Mouse (Mus musculus): ENCODE results near the gene Caln1.

Caln1 gene

GRCm38 (mm10) chr5:130702361-130702760 lies 333.1 kb downstream of the Caln1 start:
- peak; percentile 57 to 68 for DNase-seq

DNA sequence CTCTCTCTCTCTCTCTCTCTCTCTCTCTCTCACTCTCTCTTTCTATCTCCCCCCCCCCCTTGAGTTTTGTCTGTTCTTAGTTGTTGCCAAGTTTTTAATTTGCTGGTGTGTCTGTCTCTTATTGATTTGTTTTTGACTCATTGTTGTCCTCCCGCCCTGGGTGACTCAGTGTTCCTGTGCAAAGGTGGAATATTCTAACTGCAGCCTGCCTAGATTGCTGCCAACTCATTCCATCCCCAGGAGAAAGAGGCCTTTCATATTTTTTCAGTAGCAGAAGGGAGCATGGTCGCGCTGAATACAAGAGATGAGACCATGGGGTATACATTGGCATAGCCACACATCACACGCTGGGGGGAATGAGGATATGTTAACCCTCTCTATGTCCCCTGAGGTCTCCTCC lies 335.6 kb downstream of the Caln1 start:
- DNase-seq, result no peak

DNA sequence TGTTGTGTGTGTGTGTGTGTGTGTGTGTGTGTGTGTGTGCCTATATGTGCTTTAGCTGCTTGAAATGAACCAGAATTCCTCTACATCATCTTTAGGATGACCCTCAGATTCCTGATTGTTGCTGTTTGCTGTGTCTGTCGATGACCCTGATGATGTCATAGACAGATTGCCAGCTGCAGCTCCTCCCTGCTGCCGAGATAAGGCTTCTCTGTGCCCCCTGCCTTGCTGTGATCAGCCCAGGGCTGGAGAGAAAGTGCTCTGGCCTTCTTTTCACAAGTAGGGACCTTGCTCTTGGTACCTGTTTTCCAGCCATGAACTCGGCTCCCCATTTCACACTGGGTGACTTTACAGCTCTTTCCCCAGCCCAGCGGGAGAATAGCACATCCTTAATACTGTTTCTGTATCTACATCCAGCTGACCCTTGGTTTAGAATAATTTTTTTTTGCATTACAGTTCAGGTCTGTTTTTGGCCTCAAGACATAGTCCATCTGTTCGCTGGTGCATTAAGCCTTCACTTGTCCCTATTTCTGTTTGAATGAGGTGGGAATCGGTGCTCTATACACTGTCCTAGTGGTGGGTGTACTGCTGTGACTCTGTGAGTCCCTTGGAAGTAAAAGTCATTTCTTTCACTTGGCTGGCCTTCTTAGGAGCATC lies 337.1 kb downstream of the Caln1 start:
- peak in 1 of 2 experiments; percentile 45 for DNase-seq

DNA sequence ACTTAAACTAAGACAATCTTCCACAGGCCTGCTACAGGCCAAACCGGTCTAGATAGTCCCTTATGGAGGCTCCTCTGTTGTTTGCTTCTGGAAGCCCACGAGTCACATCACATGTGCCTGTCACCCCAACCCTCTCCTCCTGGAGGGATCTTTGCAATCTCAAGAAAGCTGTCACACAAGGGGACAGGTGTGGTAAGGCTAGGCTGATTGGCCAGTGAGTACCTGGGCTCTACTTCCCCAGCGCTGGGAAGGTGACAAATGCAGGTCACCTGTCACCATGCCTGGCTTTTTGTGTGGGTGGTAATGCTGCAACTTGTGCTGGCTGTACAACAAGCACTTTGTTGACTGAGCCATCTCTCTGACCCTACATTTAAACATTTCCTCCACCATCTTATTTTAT lies 338.5 kb downstream of the Caln1 start:
- DNase-seq, result no peak

DNA sequence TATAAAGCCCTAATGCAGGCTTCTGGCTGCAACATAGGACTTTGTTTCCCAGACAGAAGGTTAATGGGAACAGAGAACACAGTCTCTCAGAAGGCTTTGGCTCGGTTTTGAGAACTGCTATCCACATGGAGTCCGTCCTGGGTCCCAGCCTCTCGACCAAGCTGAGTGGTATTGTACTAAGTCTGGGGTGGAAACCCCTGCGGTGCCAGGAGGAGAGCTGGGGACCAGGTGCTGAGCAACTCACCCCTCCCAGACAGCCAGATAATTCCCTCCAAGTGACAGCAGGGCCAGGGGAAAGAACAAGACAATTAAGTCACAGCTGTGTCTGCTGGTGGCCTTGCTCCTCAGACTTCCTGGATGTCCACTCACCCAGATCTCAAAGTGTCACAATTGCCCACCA lies 339.4 kb downstream of the Caln1 start:
- no peak for DNase-seq

DNA sequence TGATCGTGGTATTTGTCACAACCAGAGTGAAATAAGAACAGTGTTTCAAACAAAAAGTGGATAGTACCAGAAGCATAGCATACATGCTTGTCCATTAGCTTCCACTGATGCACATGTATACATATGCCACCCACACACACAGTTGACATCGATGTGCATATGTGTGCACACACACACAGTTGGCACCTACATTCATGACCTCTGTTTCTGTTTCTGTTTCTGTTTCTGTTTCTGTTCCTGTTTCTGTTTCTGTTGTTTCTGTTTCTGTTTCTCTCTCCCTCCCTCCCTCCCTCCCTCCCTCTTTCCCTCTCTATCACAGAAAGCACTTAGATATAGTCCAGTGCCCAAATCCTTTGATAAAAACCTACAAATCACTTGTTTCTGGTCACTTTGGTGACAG lies 342.4 kb downstream of the Caln1 start:
- no peak for DNase-seq

DNA sequence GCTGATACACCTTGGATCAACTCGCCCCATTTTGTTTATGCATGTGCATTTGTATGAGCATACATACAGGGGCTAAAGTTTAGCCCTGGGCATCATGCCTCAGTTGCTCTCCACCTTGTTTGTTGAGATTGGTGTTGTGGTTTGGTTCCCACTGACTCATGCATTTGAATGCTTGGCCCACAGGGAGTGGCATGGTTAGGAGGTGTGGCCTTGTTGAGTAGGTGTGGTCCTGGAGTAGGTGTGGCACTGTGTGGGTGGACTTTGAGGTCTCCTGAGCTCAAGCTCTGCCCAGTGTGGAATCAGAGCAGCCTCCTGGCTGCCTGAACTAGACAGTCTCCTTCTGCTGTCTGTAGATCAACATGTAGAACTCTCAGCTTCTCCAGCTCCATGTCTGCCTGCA lies 343.0 kb downstream of the Caln1 start:
- DNase-seq, result no peak

DNA sequence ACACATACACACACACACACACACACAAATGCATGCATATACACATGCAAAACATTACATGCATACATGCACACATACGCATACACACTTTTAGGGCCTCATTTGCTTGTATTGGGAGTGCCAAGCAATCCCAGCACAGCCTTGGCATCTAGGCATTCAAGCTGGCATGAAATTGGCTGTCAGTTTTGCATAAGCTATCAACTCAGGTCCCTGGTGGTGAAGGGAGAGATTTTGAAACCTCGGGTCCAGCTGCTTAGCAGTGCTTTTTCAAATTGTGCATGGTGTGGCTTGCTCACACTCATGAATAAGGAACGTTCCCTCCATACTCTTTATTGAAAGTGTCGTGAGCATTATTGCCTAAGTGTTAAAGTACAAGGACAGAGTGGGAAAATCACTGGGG lies 345.9 kb downstream of the Caln1 start:
- peak in 1 of 2 experiments; percentile 31 for DNase-seq

DNA sequence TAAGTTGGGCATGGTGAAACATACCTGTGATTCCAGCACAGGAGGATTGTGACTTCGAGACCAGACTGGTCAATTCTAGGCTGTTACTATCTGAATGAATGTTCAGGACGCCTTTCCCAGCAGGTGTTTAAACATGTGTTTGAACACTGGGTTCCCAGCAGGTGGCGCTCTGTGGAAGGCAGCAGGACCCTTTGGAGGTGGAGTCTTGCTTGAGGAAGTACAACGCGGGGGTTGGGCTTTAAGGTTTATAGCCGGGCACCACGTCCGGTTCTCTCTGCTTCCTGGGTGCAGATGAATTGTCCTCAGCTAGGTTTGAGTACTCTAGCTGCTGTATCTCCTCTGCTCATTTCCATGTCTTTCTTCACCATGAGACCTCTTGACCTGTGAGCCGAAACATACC lies 349.1 kb downstream of the Caln1 start:
- DNase-seq, result no peak

DNA sequence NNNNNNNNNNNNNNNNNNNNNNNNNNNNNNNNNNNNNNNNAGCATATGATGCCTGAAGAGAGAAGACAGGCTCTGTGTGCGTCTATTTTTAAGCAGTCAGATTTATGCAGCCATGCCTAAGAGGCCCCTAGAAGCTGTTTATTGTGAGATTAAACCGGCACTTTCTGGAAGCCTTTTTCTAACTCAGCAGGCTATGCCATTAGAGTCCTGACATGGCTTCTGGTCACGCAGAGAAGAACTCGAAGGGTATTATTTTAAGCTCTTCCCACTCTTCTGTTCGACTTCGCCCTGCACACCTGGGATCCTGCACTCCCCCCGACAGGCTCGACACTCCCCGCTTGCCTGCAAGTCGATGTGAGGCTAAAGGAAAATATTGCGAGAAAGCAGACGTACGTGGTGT lies 372.9 kb downstream of the Caln1 start:
- peak in 1 of 2 experiments; percentile 31 for DNase-seq

- DNase-seq, result no peak
Observed at GRCm38 (mm10) chr5:130757517-130757916, 388.3 kb downstream of the Caln1 start.

DNA sequence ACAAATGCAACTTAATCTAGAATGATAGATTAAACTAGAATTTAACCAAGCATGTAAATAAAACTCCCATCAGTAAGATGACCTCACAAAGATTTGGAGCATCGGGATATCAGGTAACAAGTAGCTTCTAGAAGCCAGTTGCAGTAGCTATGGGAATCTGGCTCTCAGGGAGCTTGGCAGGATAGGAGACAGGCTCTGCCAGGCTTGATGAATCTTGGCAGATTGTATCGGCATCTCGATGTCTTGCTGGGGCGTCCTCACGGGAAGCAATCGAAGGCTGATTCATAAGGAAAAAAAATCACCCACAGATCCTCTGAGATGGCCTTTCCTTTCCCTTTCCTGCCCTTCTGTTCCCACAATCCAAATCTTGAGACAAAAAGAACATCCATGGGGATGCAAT lies 396.5 kb downstream of the Caln1 start:
- peak; percentile 69 to 77 for DNase-seq

- peak; percentile 25 to 41 for DNase-seq
Observed at GRCm38 (mm10) chr5:130771061-130771741, 401.9 kb downstream of the Caln1 start.

DNA sequence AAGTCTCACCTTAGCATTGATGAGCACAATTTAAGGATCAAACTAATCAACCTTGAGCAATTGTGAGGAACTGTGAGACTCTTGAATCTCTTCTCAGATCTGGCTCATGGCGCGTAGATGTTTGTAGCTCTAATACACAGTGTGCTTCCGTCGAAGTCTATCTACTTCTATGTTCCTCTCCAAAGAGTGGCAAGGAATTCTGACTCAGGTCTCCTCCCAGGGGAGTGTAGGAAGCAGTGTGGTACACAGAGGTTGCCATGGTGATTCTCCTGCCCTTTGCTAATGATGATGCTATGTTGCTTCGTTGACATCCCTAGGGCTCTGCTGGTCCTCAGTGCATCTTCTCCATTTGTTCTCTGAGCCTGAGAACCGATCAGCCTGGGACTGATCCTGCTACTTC lies 403.2 kb downstream of the Caln1 start:
- DNase-seq, result no peak

GRCm38 (mm10) chr5:130774946-130775345 lies 405.7 kb downstream of the Caln1 start:
- DNase-seq, result no peak

GRCm38 (mm10) chr5:130792755-130793452 lies 423.6 kb downstream of the Caln1 start:
- DNase-seq, result peak; percentile 28 to 65

DNA sequence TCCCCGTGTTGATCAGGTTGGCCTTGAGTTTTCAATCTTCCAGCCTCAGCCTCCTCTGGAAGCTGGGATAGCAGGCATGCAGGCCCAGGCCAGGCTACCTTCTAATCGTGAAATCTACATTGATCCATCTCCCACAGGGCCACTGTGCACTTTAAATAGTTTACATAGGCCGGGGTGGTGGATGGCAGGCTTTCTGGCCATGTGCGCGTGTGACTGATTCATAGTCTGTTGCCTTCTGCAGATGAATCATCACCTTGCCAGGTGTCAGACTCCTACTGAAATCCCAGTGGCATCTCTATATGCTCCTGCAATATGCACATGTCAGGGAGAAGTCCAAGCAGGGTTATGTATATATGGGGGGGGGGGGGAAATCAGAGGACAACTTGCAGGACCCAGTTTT lies 428.5 kb downstream of the Caln1 start:
- peak; percentile 31 to 50 for DNase-seq

DNA sequence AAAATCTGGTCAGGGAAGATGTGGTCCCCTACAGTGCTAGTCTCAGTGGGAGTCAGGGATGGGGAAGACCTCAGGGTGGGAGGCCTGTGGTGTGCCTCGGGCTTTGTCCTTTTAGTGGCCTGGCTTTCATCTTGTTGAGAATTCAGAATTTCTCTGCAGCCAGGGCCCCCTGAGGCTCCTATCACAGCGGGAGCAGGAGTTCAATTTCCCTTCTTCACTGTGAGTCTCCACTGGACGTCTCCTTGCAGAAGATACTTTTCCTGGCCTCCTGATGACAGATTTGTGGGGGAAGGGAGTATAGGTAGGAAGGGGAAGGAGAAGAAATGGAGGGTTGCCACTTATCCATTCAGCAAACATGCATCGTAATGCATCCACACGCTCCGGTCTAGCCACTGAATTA lies 441.1 kb downstream of the Caln1 start:
- DNase-seq, result peak; percentile 49 to 60

- DNase-seq, result peak; percentile 54 to 55
Observed at GRCm38 (mm10) chr5:130810846-130811245, 441.6 kb downstream of the Caln1 start.

DNA sequence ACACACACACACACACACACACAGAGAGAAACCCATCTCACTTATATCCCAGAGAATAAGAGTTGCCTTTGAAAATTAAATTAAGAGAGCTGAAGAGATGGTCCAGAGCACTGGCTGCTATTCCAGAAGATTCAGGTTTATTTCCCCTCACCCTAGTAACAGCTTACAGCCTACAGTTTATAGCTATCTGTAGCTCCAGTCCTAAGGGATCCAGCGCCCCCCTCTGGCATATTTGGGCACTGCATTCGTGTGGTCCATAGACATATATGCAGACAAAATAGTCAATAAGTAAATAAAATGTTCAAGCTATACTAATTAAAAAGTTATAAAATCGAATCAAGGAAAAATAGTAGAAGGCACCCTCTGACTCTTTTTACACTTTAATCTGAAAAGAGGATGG lies 442.0 kb downstream of the Caln1 start:
- peak; percentile 76 for DNase-seq

GRCm38 (mm10) chr5:130811966-130812365 lies 442.7 kb downstream of the Caln1 start:
- DNase-seq, result no peak

GRCm38 (mm10) chr5:130812556-130812955 lies 443.3 kb downstream of the Caln1 start:
- no peak for DNase-seq

DNA sequence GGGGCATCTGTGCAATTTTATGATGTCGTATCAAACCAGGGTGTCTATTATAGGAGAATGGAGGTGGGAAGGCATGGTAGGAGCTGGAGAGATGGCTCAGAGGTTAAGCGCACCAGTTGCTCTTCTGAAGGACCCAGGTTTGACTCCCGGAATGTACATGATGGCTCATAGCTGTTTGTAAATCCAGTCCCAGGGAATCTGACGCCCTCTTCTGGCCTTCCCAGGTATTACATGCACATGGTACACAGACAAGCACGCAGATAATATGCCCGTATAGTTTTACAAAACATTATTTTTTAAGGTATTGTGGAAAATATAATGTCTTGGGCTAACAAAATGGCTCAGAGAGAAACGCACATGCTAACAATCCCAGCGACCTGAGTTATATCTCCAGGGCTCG lies 443.8 kb downstream of the Caln1 start:
- DNase-seq, result peak; percentile 22 to 33

GRCm38 (mm10) chr5:130815352-130815751 lies 446.1 kb downstream of the Caln1 start:
- DNase-seq, result peak in 1 of 2 experiments; percentile 25
